Mouse (Mus musculus): ENCODE results near the gene Pzp. TPM values are rescaled to one million over a fixed set of nuclear protein-coding genes. Genes with fewer than 3 reads are reported as not detected.

Pzp gene
- polyA plus RNA-seq, 1 experiment from 2014 or later: not detected

DNA sequence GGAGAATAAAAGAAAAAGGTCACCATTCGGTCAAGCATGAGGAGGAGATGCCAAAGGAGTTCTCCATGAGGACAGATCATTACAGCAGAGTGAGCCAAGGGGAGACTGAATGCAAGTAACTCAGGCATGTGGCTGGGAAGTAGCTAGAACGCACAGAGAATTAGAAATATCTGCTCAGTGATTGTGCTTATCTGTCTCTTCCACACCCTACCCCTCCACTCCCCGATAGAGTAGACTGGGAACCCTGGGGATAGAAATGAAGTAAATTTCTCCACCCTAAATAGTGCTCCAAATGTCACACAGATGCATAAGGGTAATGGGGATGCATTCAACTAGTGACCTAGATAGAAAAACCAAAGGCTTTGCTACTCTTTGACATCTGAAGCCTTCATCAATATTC, 60.0 kb downstream of the Pzp start:
- no peak for ATAC-seq
- WGBS: 61% methylated on average over 3 of the region's 3 CpGs
- Histone ChIP-seq H3K9ac (replicated peaks; ENCODE audit: low read depth, low read length) (no peak overlapping the region), H3K4me3 (replicated peaks; ENCODE audit: low read length) (no peak overlapping the region), H3K36me3 (ENCODE audit: control insufficient read depth, insufficient read depth) (no peaks in the 10 kb centered on the region), H3K27ac (ENCODE audit: low read length) (no peak overlapping the region), H3K4me2 (ENCODE audit: low read length) (no peak overlapping the region), H3K9me3 (ENCODE audit: control insufficient read depth, low read length) (no peaks in the 10 kb centered on the region), H3K4me1 (replicated peaks; ENCODE audit: control insufficient read depth, insufficient read depth, low read length) (peaks cover 5% of the 10 kb centered on the region; the same call in 1 of the 2 replicates), H3K27me3 (replicated peaks; ENCODE audit: control insufficient read depth, insufficient read depth, low read length) (no peaks in the 10 kb centered on the region)

DNA sequence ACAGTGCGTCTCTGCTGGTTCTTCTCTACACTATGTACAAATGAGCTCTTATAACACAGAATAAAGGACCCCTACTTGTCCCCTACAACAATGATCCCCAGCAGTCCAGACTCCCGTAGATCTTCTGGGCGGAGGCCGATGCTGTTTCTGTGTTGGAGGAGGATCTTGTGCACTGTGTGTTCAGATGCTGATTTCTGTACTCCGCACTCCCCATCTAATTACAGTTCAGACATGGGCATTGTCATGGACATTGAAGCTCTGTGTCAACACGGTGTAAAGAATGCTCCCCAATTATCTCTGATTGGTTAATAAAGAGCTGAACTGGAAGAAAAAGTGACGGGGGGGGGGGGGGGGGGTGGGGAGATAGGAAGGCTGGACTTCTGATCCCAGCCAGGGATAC, 60.5 kb downstream of the Pzp start:
- 8% methylated on average over 6 of the region's 7 CpGs for WGBS
- H3K27ac ChIP-seq (ENCODE audit: low read length): no peak overlapping the region
- H3K9ac ChIP-seq (replicated peaks; ENCODE audit: low read depth, low read length): no peak overlapping the region
- ATAC-seq: peak; percentile 75
- H3K4me3 ChIP-seq (replicated peaks; ENCODE audit: low read length): no peak overlapping the region
- H3K4me2 ChIP-seq (ENCODE audit: low read length): no peak overlapping the region
- no peaks in the 10 kb centered on the region for H3K9me3 ChIP-seq (ENCODE audit: control insufficient read depth, low read length)
- H3K27me3 ChIP-seq (replicated peaks; ENCODE audit: control insufficient read depth, insufficient read depth, low read length): no peaks in the 10 kb centered on the region
- H3K4me1 ChIP-seq (replicated peaks; ENCODE audit: control insufficient read depth, insufficient read depth, low read length): peaks cover 5% of the 10 kb centered on the region; the same call in 1 of the 2 replicates
- H3K36me3 ChIP-seq (ENCODE audit: control insufficient read depth, insufficient read depth): no peaks in the 10 kb centered on the region

DNA sequence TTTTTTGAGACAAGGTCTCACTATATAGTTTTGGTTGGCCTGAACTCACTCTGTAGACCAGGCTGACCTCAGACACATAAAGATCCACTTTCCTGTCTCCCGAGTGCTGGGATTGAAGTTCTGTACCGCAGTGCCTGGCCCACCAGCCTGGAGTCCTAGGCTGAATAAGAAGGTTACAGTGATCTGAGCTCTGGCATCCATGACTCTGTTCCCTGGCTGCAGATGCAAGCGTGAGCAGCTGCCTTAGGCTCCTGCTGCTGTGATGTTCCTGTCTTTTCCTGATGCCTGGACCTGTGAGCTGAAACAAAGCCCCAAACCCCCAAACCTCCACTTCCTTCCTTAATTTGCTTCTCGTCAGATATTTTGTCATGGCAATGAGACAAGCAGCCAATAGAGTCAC, 61.5 kb downstream of the Pzp start:
- Histone ChIP-seq H3K36me3 (ENCODE audit: control insufficient read depth, insufficient read depth) (no peaks in the 10 kb centered on the region), H3K27ac (ENCODE audit: low read length) (no peak overlapping the region), H3K4me1 (replicated peaks; ENCODE audit: control insufficient read depth, insufficient read depth, low read length) (peaks cover 5% of the 10 kb centered on the region; the same call in 1 of the 2 replicates), H3K9me3 (ENCODE audit: control insufficient read depth, low read length) (no peaks in the 10 kb centered on the region), H3K9ac (replicated peaks; ENCODE audit: low read depth, low read length) (no peak overlapping the region), H3K4me3 (replicated peaks; ENCODE audit: low read length) (no peak overlapping the region), H3K27me3 (replicated peaks; ENCODE audit: control insufficient read depth, insufficient read depth, low read length) (no peaks in the 10 kb centered on the region), H3K4me2 (ENCODE audit: low read length) (no peak overlapping the region)
- ATAC-seq: no peak
- WGBS: 79% methylated on average over 4 of the region's 4 CpGs

DNA sequence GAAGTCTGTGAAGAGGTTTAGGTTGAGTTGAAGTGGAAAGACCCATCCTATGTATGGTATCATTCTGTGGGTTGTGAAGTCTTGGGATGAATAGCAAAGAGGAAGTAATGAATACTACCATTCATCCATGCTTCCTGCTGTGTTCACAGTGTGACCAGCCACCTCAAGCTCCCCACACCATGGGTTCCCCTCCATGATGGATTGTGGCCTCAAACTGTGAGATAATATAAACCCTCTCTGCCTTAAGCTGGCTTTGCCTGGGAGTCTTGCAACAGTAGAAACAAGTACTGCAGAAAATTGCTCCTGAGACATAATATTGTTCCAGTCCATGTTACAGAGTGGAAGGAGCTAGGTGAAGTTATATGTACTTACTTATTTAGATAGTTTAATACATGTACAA, 64.9 kb downstream of the Pzp start:
- no peak overlapping the region for H3K4me2 ChIP-seq (ENCODE audit: low read length)
- H3K9ac ChIP-seq (replicated peaks; ENCODE audit: low read depth, low read length): no peak overlapping the region
- no peaks in the 10 kb centered on the region for H3K9me3 ChIP-seq (ENCODE audit: control insufficient read depth, low read length)
- H3K4me1 ChIP-seq (replicated peaks; ENCODE audit: control insufficient read depth, insufficient read depth, low read length): peaks cover 5% of the 10 kb centered on the region; the same call in 1 of the 2 replicates
- no peaks in the 10 kb centered on the region for H3K27me3 ChIP-seq (replicated peaks; ENCODE audit: control insufficient read depth, insufficient read depth, low read length)
- H3K4me3 ChIP-seq (replicated peaks; ENCODE audit: low read length): no peak overlapping the region
- ATAC-seq: no peak
- no peaks in the 10 kb centered on the region for H3K36me3 ChIP-seq (ENCODE audit: control insufficient read depth, insufficient read depth)
- no peak overlapping the region for H3K27ac ChIP-seq (ENCODE audit: low read length)

DNA sequence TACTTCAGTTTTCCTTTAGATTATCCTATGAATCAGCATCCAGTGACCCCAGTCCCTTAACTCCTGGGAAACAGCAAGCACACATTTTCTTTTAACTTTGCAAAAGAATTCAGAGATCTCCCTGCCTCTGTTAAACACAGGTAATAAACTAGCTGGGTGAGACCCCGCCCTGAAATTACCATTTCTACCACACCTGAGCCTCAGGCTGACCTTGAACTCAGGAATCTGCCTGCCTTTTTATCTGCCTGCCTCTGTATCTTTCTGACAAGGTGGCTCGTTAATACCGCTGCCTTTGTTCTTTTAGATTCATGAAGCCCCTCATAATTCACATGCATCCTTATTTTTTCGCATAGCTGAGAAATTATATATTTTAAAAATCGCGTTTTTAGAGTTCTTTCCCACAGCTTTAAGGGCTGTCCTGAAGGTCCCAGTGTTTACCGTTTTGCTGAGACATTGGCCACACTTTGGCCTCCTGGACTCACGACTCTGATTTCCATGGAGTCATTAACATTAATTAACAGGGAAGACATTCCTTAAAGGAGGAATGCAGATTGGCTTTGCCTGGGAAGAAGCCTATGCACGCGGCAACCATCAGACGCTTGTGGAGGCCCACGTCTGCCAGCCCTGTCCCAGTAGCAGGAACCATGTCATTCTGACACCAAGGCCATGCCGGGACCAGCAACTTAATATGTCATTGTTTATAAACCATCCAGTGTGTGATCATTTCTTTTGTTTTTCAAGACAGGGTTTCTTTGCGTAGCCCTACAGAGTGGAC, 65.6 kb downstream of the Pzp start:
- Histone ChIP-seq H3K27ac (ENCODE audit: low read length) (no peak overlapping the region), H3K9ac (replicated peaks; ENCODE audit: low read depth, low read length) (no peak overlapping the region), H3K4me3 (replicated peaks; ENCODE audit: low read length) (no peak overlapping the region), H3K4me2 (ENCODE audit: low read length) (no peak overlapping the region), H3K36me3 (ENCODE audit: control insufficient read depth, insufficient read depth) (no peaks in the 10 kb centered on the region), H3K27me3 (replicated peaks; ENCODE audit: control insufficient read depth, insufficient read depth, low read length) (no peaks in the 10 kb centered on the region), H3K9me3 (ENCODE audit: control insufficient read depth, low read length) (no peaks in the 10 kb centered on the region), H3K4me1 (replicated peaks; ENCODE audit: control insufficient read depth, insufficient read depth, low read length) (peaks cover 1% of the 10 kb centered on the region; the same call in 1 of the 2 replicates)
- 72% methylated on average over 14 of the region's 14 CpGs for WGBS
- ATAC-seq: no peak

DNA sequence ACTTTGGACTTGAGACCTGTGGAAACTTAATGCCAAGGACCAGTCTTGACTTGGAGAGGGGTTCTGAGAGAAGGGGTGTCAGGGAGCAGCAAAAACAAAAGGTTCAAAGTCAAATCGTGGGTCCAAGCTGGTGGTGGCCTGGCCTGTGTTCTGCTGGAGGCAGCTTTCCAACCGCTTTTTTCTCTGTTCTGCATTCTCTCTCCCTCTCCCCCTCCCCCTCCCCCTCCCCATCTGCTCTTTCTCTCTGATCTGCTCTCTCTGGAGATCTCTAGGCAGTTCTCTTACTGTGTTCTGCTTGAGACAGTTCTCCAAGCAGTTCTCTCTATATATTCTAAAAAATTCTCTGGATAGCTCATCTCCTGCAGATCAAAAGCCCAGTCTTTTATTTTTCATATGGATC, 66.2 kb downstream of the Pzp start:
- 35% methylated on average over 2 of the region's 2 CpGs for WGBS
- Histone ChIP-seq H3K36me3 (ENCODE audit: control insufficient read depth, insufficient read depth) (no peaks in the 10 kb centered on the region), H3K4me3 (replicated peaks; ENCODE audit: low read length) (no peak overlapping the region), H3K27me3 (replicated peaks; ENCODE audit: control insufficient read depth, insufficient read depth, low read length) (no peaks in the 10 kb centered on the region), H3K27ac (ENCODE audit: low read length) (no peak overlapping the region), H3K4me1 (replicated peaks; ENCODE audit: control insufficient read depth, insufficient read depth, low read length) (no peaks in the 10 kb centered on the region), H3K9ac (replicated peaks; ENCODE audit: low read depth, low read length) (no peak overlapping the region), H3K9me3 (ENCODE audit: control insufficient read depth, low read length) (no peaks in the 10 kb centered on the region), H3K4me2 (ENCODE audit: low read length) (no peak overlapping the region)
- ATAC-seq: no peak

DNA sequence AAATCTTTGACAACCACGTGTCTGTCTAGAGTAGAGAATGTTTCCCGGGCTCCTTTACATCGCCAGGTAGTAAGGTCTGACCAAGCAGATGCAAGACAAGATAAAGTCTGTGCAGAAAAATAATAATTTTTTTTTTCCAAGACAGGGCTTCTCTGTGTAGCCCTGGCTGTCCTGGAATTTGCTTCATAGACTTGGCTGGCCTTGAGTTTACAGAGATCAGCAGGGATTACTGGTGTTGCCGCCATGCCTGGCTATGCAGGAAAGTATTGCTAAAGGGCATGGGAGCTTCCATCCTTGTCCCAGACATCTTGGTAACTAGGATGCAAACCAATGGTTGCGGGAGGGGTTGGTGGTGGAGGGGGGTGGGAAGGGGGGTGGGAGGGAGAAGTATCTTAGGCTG, 69.3 kb downstream of the Pzp start:
- Histone ChIP-seq H3K9me3 (ENCODE audit: control insufficient read depth, low read length) (no peaks in the 10 kb centered on the region), H3K27me3 (replicated peaks; ENCODE audit: control insufficient read depth, insufficient read depth, low read length) (no peaks in the 10 kb centered on the region), H3K4me1 (replicated peaks; ENCODE audit: control insufficient read depth, insufficient read depth, low read length) (no peaks in the 10 kb centered on the region), H3K4me3 (replicated peaks; ENCODE audit: low read length) (no peak overlapping the region), H3K4me2 (ENCODE audit: low read length) (no peak overlapping the region), H3K9ac (replicated peaks; ENCODE audit: low read depth, low read length) (no peak overlapping the region), H3K36me3 (ENCODE audit: control insufficient read depth, insufficient read depth) (no peaks in the 10 kb centered on the region), H3K27ac (ENCODE audit: low read length) (no peak overlapping the region)
- WGBS: 89% methylated on average over 5 of the region's 5 CpGs
- no peak for ATAC-seq

DNA sequence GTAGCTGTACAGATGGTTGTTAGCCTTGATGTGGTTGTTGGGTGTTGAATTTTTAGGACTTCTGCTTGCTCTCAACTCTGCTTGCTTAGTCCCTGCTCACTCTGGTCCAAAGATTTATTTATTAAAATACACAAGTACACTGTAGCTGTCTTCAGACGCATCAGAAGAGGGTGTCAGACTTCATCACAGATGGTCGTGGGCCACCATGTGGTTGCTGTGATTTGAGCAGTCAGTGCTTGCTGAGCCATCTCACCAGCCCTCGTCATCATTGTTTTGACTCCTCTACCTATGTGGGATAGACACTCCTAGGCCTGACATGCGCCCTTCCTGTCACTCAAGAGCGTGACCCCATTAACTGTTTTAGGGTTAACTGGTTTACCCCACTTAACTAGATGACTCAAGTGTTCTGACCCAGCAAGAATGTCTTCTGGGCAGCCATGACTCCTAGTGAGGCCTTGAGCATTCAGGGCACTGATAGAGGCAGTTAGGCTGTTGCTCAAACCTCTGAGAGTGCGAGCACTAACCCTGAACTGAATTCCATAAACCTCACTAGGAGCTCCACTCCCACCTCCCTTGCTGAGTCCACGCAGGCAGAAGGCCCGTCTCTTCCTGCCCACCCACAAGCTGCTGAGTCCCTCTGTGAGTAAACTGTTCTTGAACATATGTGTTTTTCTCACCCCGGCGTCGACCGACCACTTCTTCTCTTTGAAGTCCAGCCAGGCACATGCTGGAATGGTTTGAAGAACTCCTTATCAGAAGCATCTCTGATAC, 70.5 kb downstream of the Pzp start:
- Histone ChIP-seq H3K4me3 (replicated peaks; ENCODE audit: low read length) (no peak overlapping the region), H3K9me3 (ENCODE audit: control insufficient read depth, low read length) (no peaks in the 10 kb centered on the region), H3K4me1 (replicated peaks; ENCODE audit: control insufficient read depth, insufficient read depth, low read length) (no peaks in the 10 kb centered on the region), H3K4me2 (ENCODE audit: low read length) (no peak overlapping the region), H3K9ac (replicated peaks; ENCODE audit: low read depth, low read length) (no peak overlapping the region), H3K27me3 (replicated peaks; ENCODE audit: control insufficient read depth, insufficient read depth, low read length) (no peaks in the 10 kb centered on the region), H3K36me3 (ENCODE audit: control insufficient read depth, insufficient read depth) (no peaks in the 10 kb centered on the region), H3K27ac (ENCODE audit: low read length) (no peak overlapping the region)
- 80% methylated on average over 12 of the region's 12 CpGs for WGBS
- ATAC-seq: no peak

DNA sequence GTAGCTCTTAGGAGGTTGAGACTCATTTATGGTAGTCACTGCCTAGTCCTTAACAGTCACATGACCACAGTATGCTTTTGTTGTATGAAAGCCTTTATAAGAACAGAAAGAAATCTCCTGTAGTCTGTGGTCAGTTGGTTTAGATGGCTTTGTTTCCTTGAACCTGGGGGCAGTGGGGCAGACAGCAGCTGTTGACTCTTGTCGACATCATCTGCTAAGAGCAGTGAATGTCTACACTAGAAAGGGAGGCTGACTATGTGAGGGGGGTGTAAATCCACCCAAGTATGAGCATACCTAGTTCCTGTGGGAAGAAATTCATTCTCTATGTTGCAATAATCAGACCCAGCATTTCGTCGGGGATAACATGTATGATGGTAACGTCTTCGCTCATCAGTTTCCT, 79.5 kb downstream of the Pzp start:
- H3K9ac ChIP-seq (replicated peaks; ENCODE audit: low read depth, low read length): no peak overlapping the region
- no peaks in the 10 kb centered on the region for H3K36me3 ChIP-seq (ENCODE audit: control insufficient read depth, insufficient read depth)
- H3K4me2 ChIP-seq (ENCODE audit: low read length): no peak overlapping the region
- H3K4me3 ChIP-seq (replicated peaks; ENCODE audit: low read length): no peak overlapping the region
- H3K27ac ChIP-seq (ENCODE audit: low read length): no peak overlapping the region
- WGBS: 98% methylated on average over 5 of the region's 5 CpGs
- no peak for ATAC-seq
- peaks cover 8% of the 10 kb centered on the region for H3K4me1 ChIP-seq (replicated peaks; ENCODE audit: control insufficient read depth, insufficient read depth, low read length)
- no peaks in the 10 kb centered on the region for H3K9me3 ChIP-seq (ENCODE audit: control insufficient read depth, low read length)
- H3K27me3 ChIP-seq (replicated peaks; ENCODE audit: control insufficient read depth, insufficient read depth, low read length): no peaks in the 10 kb centered on the region
